Mouse (Mus musculus): Measurements from ENCODE around the gene Dram1.

The Dram1 gene

GRCm38 (mm10) chr10:88379013-88379885, at the start of gene Dram1, which contains the start of gene Gnptab:
Dram1 (minus strand) TSS chr10:88379080.
Gnptab (plus strand) TSS chr10:88379132.
- DNase-seq = peak; percentile 98

- DNase-seq = peak; percentile 59
Measured at GRCm38 (mm10) chr10:88427998-88428397, 49.1 kb upstream of the Dram1 start.

DNA sequence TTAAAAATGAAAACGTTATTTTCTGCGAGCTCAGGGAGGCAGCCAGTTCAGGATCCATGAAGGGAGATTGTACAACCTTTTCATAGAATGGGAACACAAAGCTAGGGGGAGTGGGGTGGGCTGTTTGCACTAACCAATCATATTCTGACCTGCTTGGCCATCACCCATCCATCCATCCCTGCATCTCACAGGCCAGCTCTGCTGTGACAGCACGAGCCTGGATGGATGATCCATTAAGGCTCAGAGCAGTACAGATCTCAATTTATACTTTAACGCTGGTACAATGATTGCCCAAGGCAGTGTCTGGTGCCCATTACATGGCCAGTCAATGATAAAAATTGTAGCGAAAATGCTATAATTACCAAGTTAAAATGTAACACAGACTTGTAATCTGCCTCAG, 48.0 kb upstream of the Dram1 start:
- DNase-seq = peak; percentile 34

- DNase-seq = peak; percentile 76
Measured at GRCm38 (mm10) chr10:88426158-88426816, 47.4 kb upstream of the Dram1 start.

GRCm38 (mm10) chr10:88420655-88421435, 42.0 kb upstream of the Dram1 start:
- DNase-seq = peak; percentile 74

DNA sequence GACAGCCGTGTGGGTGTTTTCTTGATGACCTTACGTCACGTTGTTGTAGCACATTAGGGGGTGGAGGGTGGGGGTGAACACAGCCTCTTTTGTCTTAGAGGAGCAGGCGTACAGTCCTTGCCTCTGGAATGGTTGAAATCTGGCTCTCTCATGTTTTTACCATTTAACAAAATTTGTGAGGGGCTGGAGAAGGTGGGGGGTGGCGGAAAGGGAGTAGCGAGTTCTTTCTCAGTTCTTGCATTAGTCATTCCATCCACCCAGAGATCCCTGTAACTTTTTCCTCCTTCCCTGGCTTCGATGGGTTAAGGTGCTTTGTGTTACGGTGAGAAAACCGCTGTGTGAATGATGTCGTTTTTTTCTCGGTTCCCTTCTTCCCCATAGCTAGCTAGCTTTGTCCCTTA, 41.3 kb upstream of the Dram1 start:
- DNase-seq = peak; percentile 62

DNA sequence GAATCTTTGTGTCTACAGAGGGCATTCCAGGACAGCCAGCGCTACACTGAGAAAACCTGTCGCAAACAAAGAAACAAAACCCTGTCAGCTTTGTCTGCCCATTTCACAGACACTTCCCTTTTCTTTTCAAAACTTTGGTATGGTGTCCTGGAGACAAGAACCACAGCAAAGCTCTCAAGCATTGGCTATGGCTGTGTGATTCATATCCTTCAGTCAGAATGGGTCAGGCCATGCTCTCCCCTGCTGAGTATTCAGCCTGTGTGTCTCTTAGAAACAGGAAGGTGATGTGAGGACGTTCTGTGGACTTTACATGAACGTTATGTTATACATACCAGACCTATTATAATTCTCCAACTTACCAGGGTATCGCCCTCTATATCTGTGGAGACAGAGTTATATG, 38.8 kb upstream of the Dram1 start:
- DNase-seq = peak; percentile 93

DNA sequence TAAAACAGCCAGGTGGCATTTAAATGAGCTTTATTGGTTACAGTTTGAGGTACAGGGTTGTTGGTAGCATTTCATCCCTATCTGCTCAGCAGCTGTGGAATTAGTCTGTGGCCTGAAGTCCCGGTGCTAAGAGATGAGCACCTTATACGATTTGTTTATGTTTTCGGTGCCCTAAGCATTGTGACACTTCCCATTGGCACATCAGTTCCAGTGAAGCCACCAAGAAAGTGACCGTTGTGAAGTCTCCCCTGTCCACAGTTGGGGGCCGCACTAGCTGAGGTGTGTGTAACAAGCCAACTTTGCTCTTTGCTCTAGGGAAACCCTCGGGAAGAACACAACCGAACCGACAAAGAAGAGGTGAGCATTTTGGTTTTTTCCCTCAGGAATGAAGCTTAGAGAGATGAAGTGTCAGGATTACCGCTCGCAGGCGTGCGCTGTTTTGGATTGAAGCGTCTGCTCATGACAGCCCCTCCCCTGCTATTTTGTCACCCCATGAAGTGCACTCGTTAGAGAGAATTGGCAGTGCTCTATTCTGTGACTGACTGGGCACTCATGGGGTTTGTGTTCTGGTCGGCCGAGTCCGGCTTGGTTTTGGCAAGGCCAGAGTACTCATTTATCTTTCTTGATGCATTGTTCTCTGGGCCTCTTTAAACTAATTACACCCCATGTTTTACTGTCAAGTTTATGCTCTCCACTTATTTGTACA, 33.6 kb upstream of the Dram1 start:
- DNase-seq = no peak

- DNase-seq = no peak
Measured at GRCm38 (mm10) chr10:88409751-88410150, 30.9 kb upstream of the Dram1 start.

- DNase-seq = no peak
Measured at GRCm38 (mm10) chr10:88407875-88408631, 29.2 kb upstream of the Dram1 start.

DNA sequence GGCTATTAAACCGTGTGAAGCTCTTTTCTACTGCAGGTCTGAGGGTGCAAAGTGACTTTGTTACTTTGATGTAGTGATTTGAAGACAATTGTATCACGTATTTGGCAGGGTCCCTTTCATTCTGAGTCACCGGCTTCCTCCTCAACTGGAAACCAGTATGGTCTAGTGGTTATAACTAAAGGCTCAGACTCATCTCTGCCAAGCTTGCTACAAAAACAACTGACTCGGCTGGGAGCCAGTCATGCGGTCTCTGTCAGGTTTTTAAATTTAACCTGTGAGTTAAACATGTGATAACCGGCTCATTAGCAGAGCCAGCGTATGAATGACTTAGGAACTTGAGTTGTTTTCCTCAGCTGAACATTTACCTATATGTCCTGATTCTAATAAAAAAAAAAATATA, 26.9 kb upstream of the Dram1 start:
- peak; percentile 96 for DNase-seq

GRCm38 (mm10) chr10:88404220-88404619, 25.3 kb upstream of the Dram1 start:
- DNase-seq = no peak

DNA sequence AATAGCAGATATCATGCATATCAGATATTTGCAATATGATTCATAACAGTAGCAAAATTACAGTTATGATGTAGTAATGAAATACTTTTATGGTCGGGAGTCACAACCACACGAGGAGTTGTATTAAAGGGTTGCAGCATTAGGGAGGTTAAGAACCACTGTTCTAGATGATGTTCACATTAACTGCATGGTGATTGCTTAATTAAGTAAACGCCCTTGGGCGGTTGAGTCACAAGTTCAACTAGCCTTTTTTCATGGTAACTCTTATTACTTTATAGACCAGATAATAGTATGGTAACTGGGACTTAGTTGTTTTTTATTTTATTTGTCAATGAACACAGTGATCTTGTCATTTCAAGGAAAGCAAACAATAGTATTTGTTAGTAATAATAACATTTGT, 24.1 kb upstream of the Dram1 start:
- no peak for DNase-seq

DNA sequence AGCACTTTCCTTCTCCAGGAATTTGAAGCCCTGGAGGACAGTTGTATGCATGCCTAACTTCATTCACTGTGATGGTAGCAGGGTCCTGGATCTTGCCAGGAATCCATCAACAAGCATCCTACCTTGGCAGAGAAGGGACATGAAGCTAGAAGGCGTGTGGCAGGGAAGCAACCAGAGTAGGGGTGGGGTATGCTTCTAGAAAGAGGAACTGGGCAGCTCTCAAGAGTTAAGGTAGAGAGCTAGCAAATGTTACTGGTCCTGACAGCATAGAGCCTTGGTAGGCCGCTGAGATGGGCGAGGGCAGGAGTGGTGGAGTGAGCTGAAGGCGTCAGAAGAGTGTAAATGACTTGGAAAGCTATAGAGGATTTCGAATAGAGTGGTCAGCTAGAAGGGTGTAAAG, 20.4 kb upstream of the Dram1 start:
- no peak for DNase-seq

DNA sequence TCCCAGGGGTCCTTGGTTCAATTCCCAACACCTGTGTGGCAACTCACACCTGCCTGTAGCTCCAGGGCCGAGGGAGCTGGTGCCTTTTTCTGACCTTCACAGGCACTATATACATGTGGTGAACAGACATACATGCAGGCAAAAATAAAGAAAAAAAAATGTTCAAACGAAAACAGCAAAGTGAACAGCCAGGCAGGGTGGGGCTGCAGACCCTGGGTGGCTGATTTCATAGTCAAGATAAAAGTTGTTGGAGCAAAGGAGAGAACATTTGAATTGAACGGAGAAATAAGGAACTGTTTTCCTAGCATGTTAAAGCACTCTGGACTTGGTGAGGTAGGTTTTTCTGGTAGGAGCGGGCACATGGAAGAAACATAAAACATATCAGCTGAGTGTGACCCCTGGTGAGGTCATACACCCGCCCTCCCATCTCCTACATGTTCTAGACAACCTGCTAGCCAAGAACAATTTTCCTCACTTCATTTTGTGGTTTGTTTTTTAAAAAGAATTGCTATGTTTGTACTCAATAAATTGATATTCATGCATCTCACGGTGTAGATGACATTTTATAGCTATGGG, 19.9 kb upstream of the Dram1 start:
- DNase-seq = no peak

DNA sequence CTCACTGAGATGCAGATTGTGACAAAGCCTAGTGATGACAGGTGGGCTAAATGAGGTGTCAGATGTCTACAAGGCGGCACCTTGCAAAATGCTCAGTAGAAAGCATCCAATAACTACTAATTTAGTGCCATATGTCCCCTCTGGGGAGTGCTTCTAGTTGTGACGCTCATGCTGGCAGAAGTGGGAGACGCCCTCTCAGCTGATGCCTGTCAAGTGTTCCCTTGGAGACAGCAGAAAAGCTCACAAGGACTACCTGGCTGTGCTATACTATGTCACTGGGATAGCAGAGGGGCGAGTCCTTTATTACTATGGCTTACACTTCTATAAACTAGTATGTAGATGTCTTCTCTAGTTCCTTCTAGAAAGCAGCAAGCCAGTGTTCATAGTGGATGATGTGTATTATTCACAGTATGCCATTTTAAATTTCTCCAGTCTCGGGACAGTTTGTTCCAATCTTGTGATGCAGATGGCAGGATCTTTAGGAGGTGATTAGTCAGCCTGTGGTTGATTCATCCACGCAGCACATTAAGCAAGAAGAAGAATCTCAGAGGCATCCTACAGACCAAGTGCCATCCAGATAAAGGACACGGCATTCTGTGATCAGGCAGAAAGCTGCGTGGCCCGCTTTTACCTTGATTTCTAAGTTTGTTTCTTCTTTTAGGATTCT, 13.4 kb upstream of the Dram1 start:
- DNase-seq = peak; percentile 74

DNA sequence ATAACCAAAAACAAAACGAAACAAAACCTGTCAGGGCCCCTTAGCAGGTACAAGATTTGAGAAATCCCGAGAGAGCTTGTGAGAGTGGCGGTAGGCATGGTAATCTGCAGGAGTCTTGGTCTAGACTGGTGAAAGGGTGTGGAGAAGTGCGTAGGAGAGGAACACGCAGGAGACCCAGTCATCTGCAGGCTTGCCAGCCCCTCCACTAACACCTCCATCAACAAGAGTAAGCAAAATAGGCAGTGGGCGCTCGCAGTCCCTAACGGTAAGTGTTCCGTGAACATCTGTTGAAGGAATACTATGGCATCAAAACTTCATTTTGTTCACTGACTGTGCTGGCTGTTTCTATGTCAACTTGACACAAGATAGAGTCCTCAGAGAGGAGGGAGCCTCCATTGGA, 12.6 kb upstream of the Dram1 start:
- DNase-seq = peak; percentile 79

DNA sequence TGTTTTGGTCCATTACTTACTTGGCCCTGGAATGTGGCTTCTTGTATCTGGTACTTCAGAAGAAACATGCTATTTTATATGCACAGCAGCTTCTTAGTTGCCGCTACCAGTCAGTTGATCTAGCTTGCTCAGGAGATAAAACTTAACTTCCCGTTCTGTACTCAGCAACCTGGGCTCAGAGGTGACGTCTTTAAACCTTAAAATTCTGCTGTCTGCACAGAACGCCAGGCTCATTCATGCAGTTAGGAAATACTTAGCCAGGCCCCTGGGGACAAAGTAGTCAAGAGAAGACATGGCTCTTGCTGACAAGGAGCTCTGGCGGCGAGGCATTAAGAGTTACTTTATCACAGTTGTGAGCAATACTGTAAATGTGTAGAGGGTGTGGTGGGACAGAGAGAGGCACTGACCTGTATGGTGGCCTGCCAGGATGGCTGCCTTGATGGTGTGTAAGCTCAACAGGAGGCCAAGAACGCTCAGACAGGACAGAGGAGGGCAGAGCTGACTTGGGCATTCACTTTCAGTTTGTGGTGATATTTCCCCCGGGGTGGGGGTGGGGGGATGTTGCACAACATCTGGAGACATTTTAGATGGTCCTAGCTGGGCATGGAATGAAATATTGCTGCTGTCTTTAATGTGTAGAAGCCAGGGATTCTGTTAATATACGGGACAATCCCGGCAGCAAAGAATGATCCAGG, 11.4 kb upstream of the Dram1 start:
- DNase-seq = peak; percentile 93

GRCm38 (mm10) chr10:88389576-88389975, 10.7 kb upstream of the Dram1 start:
- peak; percentile 92 for DNase-seq

- peak; percentile 81 for DNase-seq
Measured at GRCm38 (mm10) chr10:88386251-88386650, 7.4 kb upstream of the Dram1 start.
